Mouse (Mus musculus) erythroblast, embryonic 14.5 days (primary cell): ENCODE results near the gene Mia3. TPM values are rescaled to one million over a fixed set of nuclear protein-coding genes. Genes with fewer than 3 reads are reported as not detected.
"Not testable (repeated sequence)": the region's sequence is repeated elsewhere in the genome, so short reads cannot be mapped to it uniquely, and the experiment has no call there.

ENCODE experiments used
- H3K27me3 ChIP-seq: 2 replicates; pipeline ENCODE4 v1.6.1; 2012; ENCODE audit warnings: inconsistent platforms; ENCODE audit not compliant: control insufficient read depth
- H3K36me3 ChIP-seq: 2 replicates; pipeline ENCODE4 v1.6.1; 2012; ENCODE audit warnings: mild to moderate bottlenecking, inconsistent platforms; ENCODE audit not compliant: control insufficient read depth
- H3K4me1 ChIP-seq: 2 replicates; pipeline ENCODE4 v1.6.1; 2012; ENCODE audit warnings: inconsistent platforms; ENCODE audit not compliant: control insufficient read depth
- H3K4me3 ChIP-seq: replicated peaks from 2 replicates; pipeline ENCODE3; 2012; ENCODE audit warnings: moderate library complexity, mild to moderate bottlenecking, inconsistent platforms
- H3K9me3 ChIP-seq: 2 replicates; pipeline ENCODE4 v1.6.1; 2012; ENCODE audit warnings: low read length, inconsistent platforms, mixed read lengths; ENCODE audit not compliant: control insufficient read depth
- GATA1 ChIP-seq: IDR thresholded peaks from 2 replicates; pipeline ENCODE4 v1.6.1; 2012; ENCODE audit warnings: low read length, inconsistent platforms, mixed read lengths
- TAL1 ChIP-seq: IDR thresholded peaks from 3 replicates; pipeline ENCODE4 v1.6.1; 2012; ENCODE audit warnings: low read length, inconsistent platforms, mixed read lengths
- polyA plus RNA-seq: library from polyadenylated mRNA; stranded (reverse); fragments of >175 nt; gene quantifications from 2 replicates; pipeline ENCODE4 v1.2.3, GENCODE M21; 2012

Gene Mia3
- 1.7 and 2.1 TPM in 2 replicates for polyA plus RNA-seq

DNA sequence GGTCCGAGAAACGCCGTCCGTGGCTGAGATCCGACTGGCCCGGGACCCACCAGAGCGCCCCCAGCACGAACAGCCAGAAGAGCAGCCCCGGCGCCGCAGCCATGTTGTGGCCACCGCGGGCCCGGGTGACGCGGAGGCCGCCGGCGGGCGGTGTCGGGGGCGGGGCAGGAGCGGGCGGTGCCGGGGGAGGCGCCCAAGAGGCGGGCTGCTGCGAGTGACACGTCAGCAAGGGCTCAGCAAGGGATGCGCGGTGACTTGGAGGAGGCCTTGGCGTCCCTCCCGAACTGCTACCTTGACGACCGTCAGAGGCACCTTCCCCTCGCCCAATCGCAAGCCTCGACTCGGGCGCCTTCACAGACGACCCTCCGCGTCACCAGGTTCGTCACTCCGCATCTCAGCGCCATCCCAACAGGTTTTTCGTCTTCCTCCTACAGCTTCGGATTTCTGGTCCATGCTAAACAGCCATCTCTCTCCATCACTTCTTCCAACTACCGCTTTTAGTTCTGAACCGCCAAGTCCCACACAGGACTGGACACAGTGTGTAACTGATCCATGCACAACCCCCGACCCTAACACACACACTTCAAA is at the start of gene Mia3:
Gene Mia3 (minus strand): TSS at position 127 of the 588 bp plus-strand sequence.
- Histone ChIP-seq H3K9me3 (peaks cover under 1% of the 10 kb centered on the region), H3K4me1 (peaks cover 19% of the 10 kb centered on the region)
- TF ChIP-seq TAL1, result no peak

DNA sequence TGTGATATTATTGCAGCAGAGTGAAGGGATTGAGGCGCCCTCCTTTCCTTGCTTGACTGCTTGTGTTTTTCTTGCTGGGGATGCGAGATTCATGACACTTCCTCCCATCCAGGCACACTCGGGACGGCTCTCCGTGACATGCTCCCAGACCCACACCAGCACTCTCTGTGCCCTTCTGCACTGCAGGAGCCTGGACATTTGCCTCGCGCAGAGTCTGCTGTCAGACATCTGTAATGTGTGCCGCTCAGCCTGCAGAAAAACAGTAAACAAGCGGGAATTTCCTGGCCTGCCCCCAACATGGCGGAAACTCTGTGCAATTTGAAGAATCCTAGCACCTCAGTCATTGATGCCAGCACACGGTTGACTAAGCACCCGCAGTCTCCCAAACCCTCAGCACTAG is 48.5 kb upstream of the Mia3 start, which contains the start of gene Hhipl2:
Gene Hhipl2 (plus strand): TSS at position 343 of the 400 bp plus-strand sequence.
- H3K4me1 ChIP-seq, result no peaks in the 10 kb centered on the region
- peaks cover 2% of the 10 kb centered on the region; the same call in 1 of the 2 replicates for H3K9me3 ChIP-seq
- no peaks in the 10 kb centered on the region for H3K27me3 ChIP-seq
- no peak within 1 kb of the TSS for H3K4me3 ChIP-seq
- H3K36me3 ChIP-seq, result no peaks in the 10 kb centered on the region
- TF ChIP-seq GATA1 (no peak), TAL1 (no peak)

More for the DNA sequence above, at the start of gene Mia3:
- H3K36me3 ChIP-seq, result peaks cover 7% of the 10 kb centered on the region
- peak within 1 kb of the TSS; percentile 84 for H3K4me3 ChIP-seq
- H3K27me3 ChIP-seq, result peaks cover 26% of the 10 kb centered on the region

DNA sequence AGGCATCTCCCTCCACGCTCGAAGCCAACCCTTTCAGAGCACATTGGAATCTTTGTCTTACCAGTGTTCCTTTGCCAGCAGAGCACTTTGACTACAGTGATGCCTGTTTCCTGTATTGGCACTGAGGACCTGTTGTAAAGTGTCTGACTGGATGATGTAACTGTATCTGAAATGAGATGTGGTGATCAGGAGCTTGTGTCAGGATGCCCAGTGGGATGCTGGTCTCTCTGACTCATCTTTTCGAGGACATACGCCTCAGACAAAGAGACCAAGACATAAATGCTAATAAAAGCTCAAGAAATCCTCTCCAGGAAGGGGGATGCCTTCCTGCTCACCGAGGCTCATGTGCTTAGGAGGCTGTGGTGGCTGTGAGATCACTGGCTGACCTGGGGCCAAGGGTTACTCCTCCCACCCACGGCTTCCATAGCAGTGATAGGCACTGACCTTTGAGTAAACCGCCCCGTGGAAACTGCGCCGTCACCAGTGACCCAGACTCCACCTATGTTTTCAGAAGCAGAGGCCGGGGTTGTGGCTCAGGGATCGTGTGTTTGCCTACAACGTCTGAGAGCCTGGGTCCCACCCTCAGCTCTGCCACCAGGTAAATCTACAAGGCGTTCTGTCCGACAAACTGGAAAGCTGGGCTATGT is 44.9 kb upstream of the Mia3 start:
- Histone ChIP-seq H3K9me3 (no peaks in the 10 kb centered on the region), H3K4me3 (no peak overlapping the region), H3K36me3 (peaks cover 19% of the 10 kb centered on the region), H3K27me3 (no peaks in the 10 kb centered on the region), H3K4me1 (no peaks in the 10 kb centered on the region)
- no peak for TF ChIP-seq TAL1
- TF ChIP-seq GATA1, result no peak

DNA sequence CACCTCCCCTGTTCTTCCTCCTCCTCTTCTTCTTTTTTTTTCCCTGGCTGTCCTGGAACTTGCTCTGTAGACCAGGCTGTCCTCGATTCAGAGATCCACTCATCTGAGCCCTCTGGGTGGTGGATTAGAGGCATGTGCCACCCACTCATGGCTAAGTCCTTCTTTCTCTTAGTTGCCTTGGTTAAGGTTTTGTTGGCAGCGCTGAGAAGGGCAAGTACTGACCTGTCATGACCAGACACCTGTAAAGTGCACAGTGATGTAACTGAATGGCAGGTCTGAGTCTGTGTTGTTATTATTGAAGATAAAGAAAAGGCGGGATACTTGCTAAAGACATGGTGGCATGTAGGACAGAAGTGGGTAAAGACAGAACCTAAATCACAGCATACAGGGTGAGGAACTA is 34.0 kb upstream of the Mia3 start:
- H3K4me1 ChIP-seq, result no peaks in the 10 kb centered on the region
- H3K4me3 ChIP-seq, result no peak overlapping the region
- H3K27me3 ChIP-seq, result no peaks in the 10 kb centered on the region
- H3K36me3 ChIP-seq, result peaks cover 62% of the 10 kb centered on the region
- TF ChIP-seq TAL1, result no peak
- TF ChIP-seq GATA1, result no peak
- H3K9me3 ChIP-seq, result no peaks in the 10 kb centered on the region

DNA sequence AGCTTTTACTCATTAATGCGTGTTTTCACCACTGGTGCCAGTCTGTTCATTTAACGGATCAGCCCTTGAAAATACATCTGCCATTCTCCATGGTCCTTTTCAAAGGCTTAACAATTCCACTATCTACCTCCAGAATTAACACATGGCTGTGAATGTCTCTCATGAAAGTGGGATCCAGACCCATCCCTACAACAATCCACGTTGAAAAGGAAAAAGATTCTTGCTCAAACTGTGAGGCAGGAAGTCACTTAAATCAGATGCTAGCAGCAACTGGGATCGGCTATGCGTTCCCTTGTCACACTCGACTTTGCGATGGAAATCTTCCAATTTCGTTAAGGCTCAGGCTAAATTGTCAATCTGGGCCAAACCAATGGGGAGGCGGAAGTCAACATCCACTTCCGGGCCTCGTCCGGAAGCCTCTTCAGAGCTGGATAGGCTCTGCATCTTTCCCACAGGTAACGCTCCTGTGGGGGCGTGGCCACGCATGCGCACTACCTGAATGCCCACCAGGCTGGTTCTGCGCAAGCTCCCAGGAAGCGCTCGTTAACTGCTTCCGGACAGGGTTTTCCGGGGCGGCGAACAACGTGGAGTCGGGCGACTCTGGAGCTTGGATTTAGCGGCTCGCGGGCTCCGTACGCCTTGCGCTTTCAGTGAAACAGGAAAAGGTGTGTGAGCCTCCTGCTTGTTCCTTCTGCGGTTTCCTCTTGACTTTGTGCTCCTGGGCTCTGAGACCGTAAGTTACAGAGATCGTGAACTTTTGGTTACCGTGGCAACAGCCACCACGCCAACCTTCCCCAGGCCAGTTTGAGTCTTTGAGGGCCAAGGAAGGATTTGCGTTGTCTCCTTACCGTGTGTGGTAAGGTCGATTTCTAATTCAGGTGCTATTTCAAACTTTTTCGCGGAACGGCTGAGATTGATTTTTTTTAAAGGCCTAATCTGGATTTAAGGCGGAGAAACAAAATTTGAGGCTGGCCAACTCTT is 19.4 kb upstream of the Mia3 start, which contains the start of gene Taf1a:
Gene Taf1a (plus strand): TSS at position 556 of the 981 bp plus-strand sequence.
- Histone ChIP-seq H3K36me3 (peaks cover 11% of the 10 kb centered on the region), H3K27me3 (peaks cover 6% of the 10 kb centered on the region), H3K4me1 (peaks cover 20% of the 10 kb centered on the region), H3K4me3 (peak within 1 kb of the TSS; percentile 82), H3K9me3 (peaks cover 4% of the 10 kb centered on the region; the same call in 1 of the 2 replicates)
- no peak for TF ChIP-seq TAL1
- TF ChIP-seq GATA1, result no peak

DNA sequence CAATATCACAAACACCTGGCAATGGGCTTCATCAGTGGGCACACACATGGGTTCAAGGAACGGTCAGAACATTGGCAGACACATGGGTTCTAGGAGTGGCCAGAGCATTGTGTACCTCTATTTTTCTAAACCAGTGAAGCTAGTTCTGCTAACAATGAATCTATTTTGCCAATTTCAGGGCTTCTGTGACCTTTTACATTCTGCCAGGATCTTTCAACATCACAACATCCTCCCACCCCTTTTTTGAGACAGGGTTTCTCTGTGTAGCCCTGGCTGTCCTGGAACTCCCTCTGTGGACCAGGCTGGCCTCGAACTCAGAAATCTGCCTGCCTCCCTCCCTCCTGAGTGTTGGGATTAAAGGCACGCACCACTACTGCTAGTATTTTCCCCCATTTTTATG is 18.1 kb upstream of the Mia3 start:
- H3K27me3 ChIP-seq, H3K36me3 ChIP-seq, H3K9me3 ChIP-seq, H3K4me3 ChIP-seq: not testable (repeated sequence)
- peaks cover 20% of the 10 kb centered on the region for H3K4me1 ChIP-seq

DNA sequence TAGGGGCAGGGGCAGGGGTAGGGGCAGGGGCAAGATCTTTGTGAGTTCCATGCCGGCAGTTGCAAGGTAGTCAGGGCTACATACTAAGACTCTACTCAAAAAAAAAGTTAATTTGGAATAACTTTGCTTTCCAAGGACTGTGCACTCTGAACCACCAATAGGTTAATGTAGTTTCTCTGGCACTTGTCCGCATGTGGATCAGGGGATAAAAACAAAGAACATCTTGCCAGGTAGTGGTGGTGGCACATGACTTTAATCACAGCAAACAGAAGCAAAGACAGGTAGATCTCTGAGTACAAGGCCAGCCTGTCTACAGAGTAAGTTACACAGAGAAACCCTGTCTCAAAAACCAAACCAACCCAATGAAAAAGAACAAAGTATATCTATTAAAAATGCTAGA is 13.3 kb upstream of the Mia3 start:
- H3K27me3 ChIP-seq, result peaks cover 9% of the 10 kb centered on the region
- TF ChIP-seq GATA1 (no peak), TAL1 (no peak)
- no peaks in the 10 kb centered on the region for H3K36me3 ChIP-seq
- H3K4me3 ChIP-seq, result no peak overlapping the region
- H3K4me1 ChIP-seq, result peaks cover 11% of the 10 kb centered on the region
- peaks cover 2% of the 10 kb centered on the region; the same call in 1 of the 2 replicates for H3K9me3 ChIP-seq

DNA sequence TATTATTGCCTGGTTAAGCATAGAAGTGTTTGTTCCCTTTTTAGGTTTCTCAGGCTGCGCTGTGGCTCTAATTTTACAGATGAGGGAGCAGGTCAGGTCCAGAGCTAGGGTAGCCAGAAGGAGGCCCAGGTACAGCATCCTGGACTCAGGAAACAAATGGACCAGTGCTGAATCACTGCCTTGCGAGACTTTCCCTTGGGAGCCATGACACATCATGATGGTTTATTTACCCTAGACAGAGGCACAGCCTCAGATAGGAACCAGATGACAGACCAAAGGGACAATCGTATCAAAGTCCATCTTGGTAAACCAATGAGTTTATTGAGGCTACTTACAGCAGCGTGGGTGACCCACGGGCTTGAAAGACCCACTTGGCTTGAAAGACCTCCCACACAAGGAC is 12.5 kb upstream of the Mia3 start:
- Histone ChIP-seq H3K4me3 (no peak overlapping the region), H3K36me3 (no peaks in the 10 kb centered on the region), H3K27me3 (peaks cover 9% of the 10 kb centered on the region), H3K4me1 (peaks cover 11% of the 10 kb centered on the region), H3K9me3 (no peaks in the 10 kb centered on the region)
- TF ChIP-seq GATA1, result no peak
- no peak for TF ChIP-seq TAL1

DNA sequence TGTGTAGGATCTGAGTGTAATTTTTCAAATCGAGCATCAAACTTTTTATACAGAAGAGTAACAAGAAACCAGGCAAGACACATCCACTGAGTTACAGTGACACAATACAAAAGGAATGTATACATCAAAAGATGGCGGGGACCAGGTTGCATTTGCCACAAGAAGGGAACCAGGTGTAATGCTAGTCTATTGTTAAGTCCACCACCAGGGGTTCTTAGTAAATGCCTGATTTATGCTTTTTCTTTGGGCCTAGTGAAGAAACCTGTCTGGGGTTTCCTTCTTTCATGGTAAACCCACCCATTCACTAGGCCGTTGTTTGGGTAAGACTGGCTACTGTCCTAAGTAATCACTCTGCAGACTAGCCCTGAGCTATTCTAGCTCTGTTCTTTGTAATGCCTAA is 10.0 kb upstream of the Mia3 start:
- H3K4me1 ChIP-seq, result peaks cover 11% of the 10 kb centered on the region
- H3K36me3 ChIP-seq, H3K27me3 ChIP-seq, H3K9me3 ChIP-seq, H3K4me3 ChIP-seq: not testable (repeated sequence)
